Mouse (Mus musculus) adrenal gland, adult 2 months (tissue): Measurements from ENCODE around the gene Nob1. TPM values are rescaled to one million over a fixed set of nuclear protein-coding genes. Genes with fewer than 3 reads are reported as not detected.

ENCODE experiments used
- DNase-seq: peaks from one replicate; pipeline ENCODE4 v3.0.0; 2021
- polyA plus RNA-seq: library from polyadenylated mRNA; depleted of rRNA; stranded (reverse); fragments of >200 nt; gene quantifications from 2 replicates; pipeline ENCODE4 v1.2.3, GENCODE M21; 2012
- total RNA-seq, 2 experiments: library from RNA; stranded (reverse); gene quantifications; 2 replicates each; pipeline ENCODE4 v1.2.3; 2021

Nob1 gene
- total and polyA plus RNA-seq, 3 experiments, result 19.7 to 38.4 (median 26.0) TPM

DNA sequence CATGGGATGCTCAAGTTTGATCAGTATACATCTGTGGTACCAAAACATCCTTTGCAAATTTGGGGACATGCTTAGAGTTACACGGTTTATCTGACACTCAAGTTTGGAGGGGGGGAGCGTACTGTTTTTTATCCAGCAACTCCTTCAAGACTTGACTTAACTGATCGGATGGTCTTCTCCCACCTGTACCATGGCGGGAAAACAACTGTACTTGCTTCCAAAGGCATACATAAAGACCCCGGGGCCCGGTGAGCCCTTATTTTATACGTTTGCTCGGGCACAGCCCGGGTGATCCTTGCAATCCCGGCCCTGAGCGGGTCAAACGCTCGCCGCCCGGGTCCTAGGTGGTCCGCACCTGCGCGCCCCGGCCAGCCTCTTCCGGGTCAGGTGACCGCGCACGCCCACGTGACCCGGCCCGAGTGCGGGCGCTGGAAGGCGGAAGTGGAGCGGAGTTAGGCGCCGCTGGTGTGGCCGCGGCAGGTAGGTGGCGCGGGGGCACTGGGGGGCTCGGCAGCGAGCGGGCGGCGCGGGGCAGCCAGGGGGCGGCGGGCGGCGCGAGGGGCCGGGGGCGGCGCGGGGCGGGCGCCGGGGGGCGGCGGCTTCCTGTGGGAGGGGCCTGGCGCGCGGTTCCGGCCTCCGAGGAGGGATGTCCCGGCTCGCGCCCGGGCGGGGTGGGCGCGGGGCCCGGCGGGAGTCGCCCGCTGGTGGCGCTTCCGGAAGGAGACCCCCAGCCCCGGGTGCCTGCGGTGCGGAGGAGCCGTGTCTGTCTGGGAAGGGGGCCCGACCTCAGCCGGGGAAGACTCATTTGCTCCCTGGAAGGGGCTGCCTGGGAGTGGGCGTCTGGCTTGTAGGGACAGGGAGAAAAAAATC is 11.3 kb upstream of the Nob1 start, which contains the start of gene Wwp2:
TSS of gene Wwp2 (plus strand) at position 404 of the 870 bp plus-strand sequence.
- peak; percentile 85 for DNase-seq

DNA sequence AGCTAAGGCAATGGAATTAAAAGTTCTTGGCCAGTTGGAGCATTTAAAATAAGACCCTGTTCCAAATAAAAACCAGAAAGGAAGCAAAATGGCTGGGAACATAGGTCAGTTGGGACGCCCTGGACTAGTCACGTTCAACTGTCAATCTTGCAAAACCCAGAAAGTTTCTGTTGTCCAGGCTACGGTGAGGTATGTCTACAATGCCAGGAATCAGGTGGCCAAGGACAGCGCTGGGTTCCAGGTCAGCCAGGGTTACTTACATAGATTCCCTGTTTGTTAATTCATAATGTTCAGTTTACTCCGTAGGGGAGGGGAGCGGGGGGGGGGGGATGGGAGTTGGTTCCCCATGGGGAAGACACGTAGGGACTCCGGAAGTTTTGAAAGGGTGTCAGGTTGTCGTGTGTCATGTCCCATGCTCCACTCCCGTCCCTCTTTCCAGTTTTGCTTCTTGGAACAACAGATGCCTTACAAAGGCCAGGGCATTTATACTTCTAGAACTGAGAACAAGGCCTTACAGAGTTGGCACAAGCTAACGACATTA is 10.6 kb upstream of the Nob1 start:
- no peak for DNase-seq

DNA sequence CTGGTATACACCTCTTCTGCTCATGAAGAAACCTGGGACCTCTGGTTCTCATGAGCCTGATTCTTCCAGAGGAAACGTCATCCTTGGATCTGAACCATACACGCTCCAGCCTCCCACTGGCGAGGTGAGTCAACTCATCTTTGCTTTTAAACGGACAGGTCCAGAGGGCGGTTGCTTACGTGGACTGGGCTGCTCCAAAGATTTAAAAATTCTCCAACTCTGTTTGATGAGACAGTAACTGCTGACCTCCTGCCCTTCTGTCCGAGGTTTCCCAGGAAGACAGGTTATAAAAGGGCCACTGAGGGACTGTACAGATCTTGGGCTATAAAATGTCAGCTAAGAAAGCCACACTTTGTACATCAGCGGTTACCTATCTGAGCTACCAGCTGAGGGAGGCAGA is 6.0 kb upstream of the Nob1 start:
- DNase-seq, result no peak

DNA sequence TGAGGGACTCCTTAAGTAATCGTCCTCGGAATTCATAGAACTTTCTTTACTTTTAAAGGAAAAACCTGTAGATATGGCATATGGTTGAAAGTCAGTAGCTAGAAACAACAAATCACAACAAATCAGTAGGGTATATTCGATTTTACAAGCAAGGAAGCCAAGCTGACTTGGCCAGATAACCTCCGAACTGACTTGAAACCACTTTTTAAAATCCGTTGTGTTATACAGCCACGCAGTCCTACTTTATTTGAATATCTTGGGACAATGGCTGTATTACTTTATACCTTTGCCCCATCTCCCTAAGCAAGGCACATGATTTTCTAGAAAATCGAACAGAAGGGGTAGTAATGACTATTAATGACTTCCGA is 363 bp upstream of the Nob1 start:
- DNase-seq, result no peak

DNA sequence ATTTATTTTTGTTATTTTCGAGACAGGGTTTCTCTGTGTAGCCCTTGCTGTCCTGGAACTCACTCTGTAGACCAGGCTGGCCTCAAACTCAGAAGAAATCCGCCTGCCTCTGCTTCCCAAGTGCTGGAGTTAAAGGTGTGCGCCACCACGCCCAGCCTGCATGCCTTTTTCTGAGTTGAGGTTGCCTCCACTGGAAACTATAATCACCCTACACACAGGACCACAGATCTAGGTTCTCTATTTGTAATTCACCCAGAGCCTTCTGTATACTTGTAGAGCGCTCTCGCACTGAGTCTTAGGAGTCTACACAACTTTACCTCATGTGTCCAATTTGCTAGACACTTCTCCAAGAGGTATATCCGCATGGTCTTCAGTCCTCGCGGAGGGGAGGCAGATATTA is 675 bp downstream of the Nob1 start:
- DNase-seq, result peak; percentile 9

DNA sequence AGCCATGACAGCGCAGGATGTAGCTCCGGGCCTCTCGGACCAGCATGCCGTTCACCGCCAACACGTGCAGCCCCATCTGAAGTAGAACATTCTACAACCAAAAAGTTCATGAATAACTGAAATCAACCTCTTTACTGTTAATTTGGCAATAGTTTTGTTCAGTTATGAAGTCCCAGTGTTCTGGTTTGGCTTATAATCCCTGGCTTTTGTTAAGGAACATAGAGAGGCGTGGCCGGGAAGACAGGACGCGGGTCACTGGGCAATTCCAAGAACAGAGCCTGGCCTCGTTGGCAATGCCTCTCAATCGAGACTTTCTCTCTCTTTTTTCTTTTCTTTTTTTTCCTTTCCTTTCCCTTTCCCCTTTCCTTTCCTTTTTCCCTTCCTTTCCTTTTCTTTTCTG is 7.8 kb downstream of the Nob1 start:
- no peak for DNase-seq

DNA sequence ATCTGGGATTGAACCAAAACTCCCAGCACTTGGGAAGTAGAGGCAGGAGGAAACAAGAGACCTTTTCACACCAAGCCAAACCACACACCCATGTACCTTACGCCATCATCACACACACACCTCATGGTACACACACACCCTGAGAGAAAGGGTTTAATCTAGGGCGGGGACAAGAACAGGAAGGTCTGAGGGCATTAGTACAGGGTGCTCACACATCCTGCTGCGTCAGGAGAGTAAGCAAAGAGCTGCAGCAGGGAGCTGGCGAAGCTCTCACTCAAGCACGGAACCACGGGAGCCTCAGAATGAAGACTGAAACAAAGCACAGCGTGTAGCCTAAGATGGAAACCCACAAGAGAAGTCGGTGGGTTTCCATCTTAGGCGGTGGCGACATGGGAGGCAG is 11.0 kb downstream of the Nob1 start:
- DNase-seq, result no peak

DNA sequence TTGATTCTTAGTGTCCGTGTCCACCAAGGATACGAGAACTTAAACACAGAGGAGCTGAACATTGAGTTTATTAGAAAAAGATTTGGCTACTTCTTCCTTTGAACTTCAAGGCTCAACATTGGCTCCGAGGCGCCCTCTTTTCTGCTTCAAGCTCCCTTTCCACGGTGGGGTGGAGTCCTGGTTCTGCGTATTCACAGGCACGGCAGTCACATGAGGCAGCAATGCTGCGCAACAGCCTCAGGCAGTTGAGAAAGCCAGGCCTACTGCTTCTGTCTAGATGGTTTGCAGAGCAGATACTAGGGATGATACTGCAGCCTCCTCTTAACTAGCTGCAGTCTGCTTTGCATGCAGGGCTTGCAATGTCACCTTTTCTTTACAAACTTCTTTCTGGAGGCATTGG is 12.3 kb downstream of the Nob1 start:
- no peak for DNase-seq

DNA sequence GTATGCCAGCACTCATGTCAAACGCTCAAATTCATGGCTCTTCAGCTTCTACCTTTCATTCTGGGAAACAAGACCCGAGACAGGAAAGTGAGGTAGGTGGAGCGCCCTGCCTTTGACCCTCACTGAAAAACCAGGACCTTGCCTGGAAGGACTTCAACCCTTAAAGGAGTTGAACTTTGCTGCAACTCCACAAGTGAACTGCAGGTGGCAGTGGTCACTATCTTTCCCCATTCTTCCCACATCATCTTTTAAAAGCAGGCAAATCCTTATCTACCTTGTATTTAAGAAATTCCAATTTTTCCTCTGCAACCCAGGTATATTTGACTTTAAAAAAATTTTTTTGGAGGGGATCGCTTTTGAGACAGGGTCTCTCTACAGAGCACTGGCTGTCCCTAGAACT is 13.5 kb downstream of the Nob1 start:
- no peak for DNase-seq

DNA sequence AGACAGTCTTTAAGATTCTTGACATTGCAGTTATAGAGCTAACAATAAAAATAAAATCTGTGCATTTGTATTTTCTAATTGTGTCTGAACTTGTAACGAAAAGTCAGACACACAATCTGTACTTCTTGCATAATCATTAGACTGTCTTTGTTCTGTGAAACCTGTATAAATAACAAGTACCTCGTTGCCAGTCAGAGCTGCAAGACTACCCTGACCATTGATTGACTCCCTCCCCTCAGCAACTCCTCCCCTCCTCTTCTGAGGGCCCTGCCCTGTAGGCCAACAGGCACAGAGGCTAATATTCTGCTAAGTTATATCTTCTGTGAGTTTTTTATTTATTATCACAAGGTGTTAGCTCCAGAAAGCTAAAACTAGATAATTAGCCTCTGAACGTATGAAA is 18.9 kb downstream of the Nob1 start:
- no peak for DNase-seq

DNA sequence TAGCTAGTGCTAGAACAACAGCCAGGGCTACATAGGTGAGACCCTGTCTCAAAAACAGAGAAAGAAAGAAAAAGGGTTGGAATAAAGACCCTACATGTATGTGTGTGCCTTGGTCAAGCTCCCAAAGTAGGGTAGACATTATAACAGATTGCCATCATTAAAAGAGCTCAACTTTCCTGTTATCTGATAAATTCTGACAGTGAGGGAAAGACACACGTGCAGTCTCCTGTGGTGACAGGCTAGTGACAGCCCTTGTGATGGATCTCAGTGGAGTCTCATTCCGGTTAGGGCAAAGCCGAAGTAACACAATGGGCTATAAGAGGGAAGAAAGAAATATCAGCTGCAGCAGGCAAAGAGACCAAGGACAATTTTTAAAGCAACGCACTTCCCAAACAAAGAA is 20.8 kb downstream of the Nob1 start:
- no peak for DNase-seq

DNA sequence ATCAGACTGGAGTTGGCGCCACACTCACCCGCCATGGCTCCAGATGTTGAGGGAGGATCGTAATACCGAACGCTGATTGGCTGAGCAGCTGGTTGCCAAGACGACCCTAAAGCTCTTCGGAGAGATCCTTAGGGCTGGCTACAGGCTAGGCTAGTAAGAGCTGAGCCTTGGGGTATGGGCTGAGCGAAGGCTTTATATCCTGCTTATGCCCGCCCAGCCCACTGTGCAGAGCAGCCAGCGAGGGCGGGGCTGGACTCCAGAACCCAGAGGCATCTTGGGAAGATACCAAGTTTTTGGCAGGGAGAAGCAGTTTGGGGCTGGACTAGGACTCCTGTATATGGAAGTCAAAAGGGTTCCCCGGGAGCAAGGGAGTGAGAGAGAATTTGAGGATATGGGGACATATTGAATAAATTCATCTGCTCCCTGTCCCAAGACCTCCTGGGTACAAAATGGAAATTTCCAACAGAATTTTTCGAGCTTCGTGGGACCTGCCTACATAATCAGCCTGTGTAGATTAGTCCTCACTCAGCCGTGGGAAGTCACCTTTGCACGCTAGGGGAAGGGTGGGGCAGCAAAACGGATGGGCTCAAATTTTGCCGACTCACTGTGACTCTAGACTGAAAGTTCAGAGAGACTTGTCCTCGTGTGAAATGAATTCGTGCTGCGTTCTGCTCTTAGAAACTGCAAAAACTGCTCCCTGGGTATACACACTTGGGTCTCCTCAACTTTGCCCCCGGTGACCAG is 21.6 kb downstream of the Nob1 start, which contains the start of gene Nqo1:
TSS of gene Nqo1 (minus strand) at position 169 of the 744 bp plus-strand sequence.
- DNase-seq, result peak; percentile 88

DNA sequence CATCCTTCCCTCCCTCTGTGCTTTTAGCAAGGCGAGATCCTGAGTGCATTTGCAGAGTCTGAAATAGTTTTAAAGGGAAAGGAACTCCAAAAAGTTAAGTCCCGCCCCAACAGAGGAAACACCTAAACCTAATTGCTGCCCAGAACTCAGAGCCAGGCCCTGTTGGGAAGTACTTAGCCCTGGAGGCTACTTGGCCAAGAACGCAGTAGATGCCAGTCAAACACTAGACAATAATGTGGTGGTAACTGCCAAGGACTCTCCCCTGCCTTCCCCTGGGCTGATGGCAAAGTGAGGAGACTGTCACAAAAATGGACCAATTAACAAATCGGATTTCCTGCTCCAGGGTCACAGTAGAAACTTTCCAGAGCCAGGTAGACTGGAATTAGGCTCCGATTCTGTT is 23.0 kb downstream of the Nob1 start:
- DNase-seq, result no peak

DNA sequence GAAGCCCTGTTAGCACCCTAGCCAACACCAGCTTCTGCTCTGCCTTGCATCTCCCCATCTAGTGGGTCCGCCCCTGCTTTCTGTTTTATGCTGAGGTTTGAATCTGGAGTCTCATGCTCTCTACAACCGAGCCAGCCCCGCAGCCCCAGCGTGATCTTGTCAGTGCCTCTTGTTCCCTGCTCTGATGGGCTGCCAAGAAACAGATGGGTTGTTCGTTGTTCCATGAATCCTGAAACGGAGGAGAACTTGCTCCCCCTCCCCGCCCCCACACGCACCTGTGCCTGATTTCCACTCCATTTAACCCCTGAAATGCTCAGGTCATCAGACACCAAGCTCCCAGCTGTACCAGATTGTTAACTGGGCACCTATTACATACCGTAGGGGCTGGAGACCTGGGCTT is 25.4 kb downstream of the Nob1 start:
- DNase-seq, result no peak

DNA sequence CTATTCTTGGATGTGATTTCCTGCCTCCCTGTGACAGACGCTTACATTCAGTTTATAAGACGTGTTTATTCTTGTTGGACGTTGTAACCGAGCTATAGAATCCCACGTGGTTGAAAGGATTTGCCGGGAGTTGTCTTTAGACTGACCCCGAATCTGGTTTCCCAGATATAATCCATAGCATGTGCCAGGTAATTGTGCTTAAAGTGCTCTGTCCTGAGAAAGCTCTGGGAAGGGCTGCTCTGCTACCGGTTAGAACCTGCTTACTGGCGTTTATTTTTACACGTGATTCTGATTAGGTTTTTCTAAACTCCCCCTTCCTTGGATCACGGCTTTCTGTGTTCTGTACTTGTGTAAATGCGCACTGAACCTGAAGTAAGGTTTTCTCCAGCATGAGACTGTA is 27.2 kb downstream of the Nob1 start:
- no peak for DNase-seq

DNA sequence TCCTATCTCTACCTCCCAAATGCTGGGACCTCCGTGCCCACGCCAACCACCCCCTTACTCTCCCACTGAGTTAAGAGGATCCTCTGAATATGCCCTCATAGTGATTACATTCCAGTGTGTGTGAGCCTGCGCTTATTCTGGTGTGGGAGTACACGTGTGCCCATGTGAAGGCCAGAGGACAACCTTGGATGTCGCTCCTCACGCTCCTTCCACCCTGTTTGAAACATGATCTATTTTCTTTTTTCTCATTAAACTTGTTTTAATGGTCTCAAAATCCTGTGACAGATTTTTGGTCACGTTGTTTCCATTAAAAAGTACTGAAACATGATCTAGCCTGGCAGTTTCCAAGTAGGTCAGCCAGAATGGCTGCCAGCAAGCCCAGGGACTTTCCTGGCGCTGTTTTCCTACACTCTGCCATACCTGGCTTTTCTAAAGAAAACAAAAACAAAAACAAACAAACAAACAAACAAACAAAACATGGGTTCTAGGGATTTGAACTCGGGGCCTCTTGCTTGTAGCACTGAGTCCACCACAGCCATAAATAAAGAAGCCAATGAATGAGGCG is 28.7 kb downstream of the Nob1 start:
- peak; percentile 50 for DNase-seq

DNA sequence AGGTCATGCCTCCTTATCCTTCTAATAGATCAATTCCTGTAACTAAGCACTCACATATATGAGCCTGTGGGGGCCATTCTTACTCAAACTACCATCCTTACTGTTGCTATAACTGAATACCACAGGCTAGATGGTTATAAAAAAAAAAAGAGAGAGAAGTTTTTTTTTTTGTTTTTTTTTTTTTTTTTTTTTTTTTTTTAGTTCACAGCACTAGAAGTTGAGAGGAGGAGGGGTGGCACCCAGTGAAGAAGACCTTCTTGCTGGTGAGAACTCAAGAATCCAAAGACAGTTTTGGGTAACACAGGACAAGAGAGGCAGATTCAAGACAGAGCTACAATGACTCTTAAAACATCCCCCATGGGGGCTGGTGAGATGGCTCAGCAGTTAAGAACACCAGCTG is 29.5 kb downstream of the Nob1 start:
- no peak for DNase-seq

DNA sequence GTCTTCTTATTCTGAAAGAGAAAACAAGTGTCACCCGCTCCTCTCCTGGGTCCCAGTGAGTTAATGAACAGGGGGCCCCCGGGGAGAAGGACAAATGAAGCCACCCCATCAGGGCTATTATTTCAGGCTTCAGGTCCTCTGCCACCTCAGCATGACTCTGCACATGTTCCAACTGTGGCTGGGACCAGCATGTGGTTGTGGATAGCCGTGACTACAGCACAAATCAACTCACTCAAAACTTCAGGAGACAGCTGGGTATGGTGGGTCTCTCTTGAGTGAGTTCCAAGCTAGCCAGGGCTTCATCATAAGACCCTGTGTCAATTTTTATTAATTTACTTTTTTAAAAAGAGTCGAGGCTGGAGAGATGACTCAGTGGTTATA is 33.7 kb downstream of the Nob1 start:
- DNase-seq, result no peak

DNA sequence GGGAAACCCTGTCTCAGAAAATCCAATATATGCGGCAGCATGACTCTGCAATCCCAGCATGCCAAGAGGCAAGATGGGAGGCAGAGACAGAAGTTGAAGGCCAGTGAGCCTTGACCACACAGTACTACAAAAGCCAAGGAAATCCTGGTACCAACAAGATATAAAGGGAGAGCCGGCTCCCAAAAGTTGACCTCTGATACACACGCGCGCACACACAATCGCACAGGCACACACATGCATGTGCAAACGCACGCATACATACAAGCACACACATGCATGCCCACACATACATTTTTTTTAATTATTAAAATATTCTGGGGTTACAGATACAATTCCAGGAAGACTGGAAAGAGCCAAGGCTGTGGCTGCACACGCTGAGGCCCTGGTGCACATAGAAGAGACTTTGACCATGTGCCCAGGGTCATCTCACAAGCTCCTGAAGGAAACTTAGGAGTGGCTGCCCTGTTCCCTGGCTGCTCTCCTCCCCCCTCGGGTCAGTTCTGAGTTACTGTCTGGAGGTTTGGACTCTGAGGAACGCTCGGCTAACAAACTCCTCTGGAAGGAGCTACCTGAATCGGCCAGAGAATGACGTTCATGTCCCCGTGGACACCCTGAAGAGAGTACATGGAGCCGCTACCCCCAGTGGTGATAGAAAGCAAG is 34.2 kb downstream of the Nob1 start:
- no peak for DNase-seq

DNA sequence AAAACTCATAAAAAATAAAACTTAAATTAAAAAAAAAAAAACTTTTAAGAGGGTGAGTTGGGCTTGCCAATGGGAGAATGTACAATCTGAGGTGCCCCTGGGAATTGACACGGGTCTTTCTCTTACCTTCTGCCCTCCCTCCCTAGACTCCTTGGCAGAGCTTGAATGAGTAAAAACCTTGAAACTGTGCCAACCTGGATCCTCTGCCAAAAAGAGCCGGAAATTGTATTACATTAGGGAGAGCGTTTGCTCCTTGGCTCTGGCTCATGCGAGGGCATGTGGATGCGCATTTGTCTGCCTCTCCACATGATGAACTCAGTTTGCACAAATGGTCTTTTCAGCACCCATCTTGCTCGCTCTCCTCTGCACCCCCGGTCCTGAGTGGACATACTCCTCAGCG is 35.3 kb downstream of the Nob1 start:
- DNase-seq, result peak; percentile 92

DNA sequence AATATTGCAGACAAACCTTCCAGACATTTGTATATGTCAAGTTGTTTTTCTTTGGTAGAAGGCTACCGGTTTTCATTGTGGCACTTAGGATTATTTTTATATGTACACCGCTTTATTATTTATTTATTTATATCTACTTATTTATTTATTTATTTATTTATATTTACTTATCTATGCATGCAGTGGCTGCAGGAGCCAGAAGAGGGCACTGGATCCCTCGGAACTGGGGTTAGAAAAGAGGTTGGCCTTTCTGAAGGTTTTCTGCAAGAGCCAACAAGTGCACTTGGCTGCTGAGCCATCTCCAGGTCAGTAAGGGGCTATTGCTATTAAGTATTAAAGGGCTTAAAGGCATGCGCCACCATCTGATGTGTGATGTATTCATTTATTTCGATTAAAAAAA is 37.0 kb downstream of the Nob1 start:
- DNase-seq, result peak; percentile 62

DNA sequence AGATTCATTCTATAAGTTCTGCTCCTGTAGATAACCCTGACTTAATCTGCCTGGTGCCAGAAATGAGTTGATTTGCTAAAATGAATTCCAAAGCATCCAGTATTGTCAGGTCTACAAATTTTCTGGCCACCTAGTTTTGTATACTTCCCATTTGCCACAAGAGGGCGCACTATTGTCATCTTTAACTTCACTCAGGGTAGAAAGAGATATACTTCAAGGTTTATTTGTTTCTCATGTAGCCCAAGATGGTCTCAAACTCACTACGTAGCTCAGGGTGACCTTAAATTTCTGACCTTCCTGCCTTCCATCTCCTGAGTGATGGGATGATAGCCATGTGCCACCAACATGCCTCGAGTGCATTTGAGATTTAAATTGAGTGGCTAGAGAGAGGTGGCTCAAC is 38.2 kb downstream of the Nob1 start:
- no peak for DNase-seq
